Mouse (Mus musculus) G1E (cell line): ENCODE results near the gene Med15.

ENCODE experiments used
- CTCF ChIP-seq: IDR thresholded peaks from 2 replicates; pipeline ENCODE4 v1.5.1; 2012; ENCODE audit warnings: low read depth, low read length, inconsistent platforms, mixed read lengths
- POLR2AphosphoS5 ChIP-seq: IDR thresholded peaks from 2 replicates; pipeline ENCODE4 v1.6.1; 2012; ENCODE audit warnings: low read depth, low read length, inconsistent platforms; ENCODE audit not compliant: insufficient replicate concordance

GRCm38 (mm10) chr16:17647156-17647555, 85.5 kb downstream of the Med15 start:
- TF ChIP-seq CTCF, result no peak
- TF ChIP-seq POLR2AphosphoS5, result no peak
